Mouse (Mus musculus): ENCODE results near the gene Nfatc2ip. TPM values are rescaled to one million over a fixed set of nuclear protein-coding genes. Genes with fewer than 3 reads are reported as not detected.
A peak's percentile ranks its signal among the peaks of the same experiment; 100 is the strongest.
"Not testable (repeated sequence)": the region's sequence is repeated elsewhere in the genome, so short reads cannot be mapped to it uniquely, and the experiment has no call there.

Gene Nfatc2ip
- polyA plus RNA-seq, 1 experiment = 6.3 TPM

DNA sequence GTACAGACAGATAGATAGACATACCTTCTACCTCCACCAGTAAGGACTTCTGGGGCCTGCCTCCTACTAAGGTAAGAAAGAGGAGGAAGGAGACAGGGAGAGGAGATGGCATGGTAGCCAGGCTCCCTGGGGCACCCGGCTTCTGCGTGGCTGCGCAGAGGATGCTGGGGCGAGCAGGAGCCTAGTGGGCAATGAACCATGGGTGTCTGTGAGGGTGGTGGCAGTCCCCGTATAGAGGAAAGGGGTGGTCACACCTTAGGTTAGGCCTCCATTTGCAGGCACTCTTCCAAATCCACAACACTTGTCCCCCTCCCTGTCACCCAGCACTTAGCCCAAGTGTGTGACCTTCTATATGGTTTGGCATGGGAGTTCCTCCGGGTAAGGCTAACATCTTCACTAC lies 18.2 kb upstream of the Nfatc2ip start, which contains the start of gene Cd19:
Gene Cd19 (minus strand): TSS at position 165 of the 400 bp plus-strand sequence.
- TF ChIP-seq CTCF (IDR thresholded peaks at IDR 0.05; ENCODE audit: extremely low read depth, insufficient read depth, low read length) (no peak), POLR2A (IDR thresholded peaks at IDR 0.05; ENCODE audit: extremely low read depth, insufficient read depth, low read length) (no peak)
- Histone ChIP-seq H3K4me3 (ENCODE audit: insufficient read depth, low read length) (no peak within 1 kb of the TSS), H3K4me1 (ENCODE audit: control insufficient read depth, insufficient read depth, low read length) (no peaks in the 10 kb centered on the region), H3K27ac (ENCODE audit: insufficient read depth, low read length) (no peak within 1 kb of the TSS)

DNA sequence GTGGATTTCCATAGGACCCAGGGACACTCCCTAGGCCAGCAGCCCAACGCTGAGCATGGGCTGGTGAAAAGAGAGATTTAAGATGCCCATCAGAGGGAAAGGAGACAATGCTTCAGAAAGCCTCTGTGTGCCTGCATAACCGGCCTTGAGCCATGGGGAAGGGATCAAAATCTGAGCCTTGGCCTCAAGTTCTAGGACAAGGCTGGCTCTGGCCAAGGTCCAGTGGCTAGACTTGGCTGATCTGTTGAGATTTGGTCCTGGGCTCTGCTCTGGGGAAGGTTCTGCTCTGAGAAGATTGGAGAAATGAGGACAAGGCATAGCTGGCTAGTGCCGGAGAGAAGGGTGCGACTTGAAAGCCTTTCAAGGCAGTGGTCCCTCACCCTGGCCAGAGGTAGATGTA lies 14.5 kb upstream of the Nfatc2ip start:
- Histone ChIP-seq H3K27ac (ENCODE audit: insufficient read depth, low read length) (no peak overlapping the region), H3K4me1 (ENCODE audit: control insufficient read depth, insufficient read depth, low read length) (no peaks in the 10 kb centered on the region), H3K4me3 (ENCODE audit: insufficient read depth, low read length) (no peak overlapping the region)
- TF ChIP-seq CTCF (IDR thresholded peaks at IDR 0.05; ENCODE audit: extremely low read depth, insufficient read depth, low read length) = no peak
- TF ChIP-seq POLR2A (IDR thresholded peaks at IDR 0.05; ENCODE audit: extremely low read depth, insufficient read depth, low read length) = no peak

DNA sequence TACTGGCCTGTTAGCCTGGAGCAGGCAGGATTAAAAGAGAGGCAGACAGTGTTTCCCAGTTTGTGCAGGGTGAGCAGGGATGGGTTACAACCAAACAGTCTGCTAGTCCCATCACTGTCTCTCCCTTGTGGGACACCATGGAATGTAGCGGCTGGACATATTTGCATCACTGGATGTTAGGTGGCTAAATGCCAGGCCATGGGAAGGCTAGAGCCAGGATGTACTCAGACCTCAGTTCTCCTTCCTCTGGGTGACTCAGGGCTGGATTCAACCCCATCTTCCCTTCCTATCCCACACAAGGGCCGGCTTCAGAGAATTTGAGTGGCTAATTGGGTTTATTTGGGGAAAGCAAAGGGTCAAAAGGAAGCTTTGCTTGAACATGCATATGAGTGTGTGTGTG lies 12.1 kb upstream of the Nfatc2ip start:
- Histone ChIP-seq H3K4me3 (ENCODE audit: insufficient read depth, low read length) (no peak overlapping the region), H3K27ac (ENCODE audit: insufficient read depth, low read length) (no peak overlapping the region), H3K4me1 (ENCODE audit: control insufficient read depth, insufficient read depth, low read length) (no peaks in the 10 kb centered on the region)
- TF ChIP-seq POLR2A (IDR thresholded peaks at IDR 0.05; ENCODE audit: extremely low read depth, insufficient read depth, low read length) = no peak
- TF ChIP-seq CTCF (IDR thresholded peaks at IDR 0.05; ENCODE audit: extremely low read depth, insufficient read depth, low read length) = no peak

DNA sequence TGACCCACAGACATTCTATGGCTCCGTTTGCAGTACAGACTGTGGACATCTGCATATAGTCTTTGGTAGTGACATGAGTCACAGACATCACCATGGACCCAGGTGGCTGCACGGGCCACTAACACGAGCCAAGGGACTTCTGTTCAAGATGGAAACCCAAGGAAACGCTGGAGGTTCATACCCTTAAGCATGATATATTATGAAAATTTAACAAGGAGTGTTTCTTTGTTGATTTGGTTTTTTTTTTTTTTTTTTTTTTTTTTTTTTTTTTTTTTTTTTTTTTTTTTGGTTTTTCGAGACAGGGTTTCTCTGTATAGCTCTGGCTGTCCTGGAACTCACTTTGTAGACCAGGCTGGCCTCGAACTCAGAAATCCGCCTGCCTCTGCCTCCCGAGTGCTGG lies 6.0 kb upstream of the Nfatc2ip start:
- H3K4me1 ChIP-seq (ENCODE audit: control insufficient read depth, insufficient read depth, low read length); H3K27ac ChIP-seq (ENCODE audit: insufficient read depth, low read length); H3K4me3 ChIP-seq (ENCODE audit: insufficient read depth, low read length): not testable (repeated sequence)

DNA sequence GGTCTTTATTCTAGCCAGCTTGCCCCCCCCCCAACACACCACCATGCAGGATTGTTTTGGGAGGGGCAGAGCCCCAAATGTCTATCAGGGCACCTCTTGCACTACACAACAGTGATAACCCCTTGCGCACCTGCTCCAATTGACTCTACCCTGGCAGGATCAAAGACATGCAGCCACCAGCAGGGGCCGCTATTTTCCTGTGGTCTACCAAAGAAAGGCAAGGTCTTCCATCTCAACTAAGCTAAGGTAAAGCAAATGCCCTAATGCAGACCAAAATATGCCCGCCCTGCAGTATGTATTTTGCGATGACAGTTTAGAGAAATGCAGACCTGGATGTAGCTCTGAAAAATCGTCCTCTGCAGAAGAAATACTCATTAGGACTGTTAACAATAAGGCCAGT lies 3.0 kb upstream of the Nfatc2ip start:
- peak; percentile 89 for TF ChIP-seq CTCF (IDR thresholded peaks at IDR 0.05; ENCODE audit: extremely low read depth, insufficient read depth, low read length)
- TF ChIP-seq POLR2A (IDR thresholded peaks at IDR 0.05; ENCODE audit: extremely low read depth, insufficient read depth, low read length) = no peak
- 0 out of 2 replicates have a peak, but pooled peaks cover 2% of the 10 kb centered on the region for H3K4me1 ChIP-seq (ENCODE audit: control insufficient read depth, insufficient read depth, low read length)
- H3K4me3 ChIP-seq (ENCODE audit: insufficient read depth, low read length) = no peak overlapping the region
- H3K27ac ChIP-seq (ENCODE audit: insufficient read depth, low read length) = no peak overlapping the region

DNA sequence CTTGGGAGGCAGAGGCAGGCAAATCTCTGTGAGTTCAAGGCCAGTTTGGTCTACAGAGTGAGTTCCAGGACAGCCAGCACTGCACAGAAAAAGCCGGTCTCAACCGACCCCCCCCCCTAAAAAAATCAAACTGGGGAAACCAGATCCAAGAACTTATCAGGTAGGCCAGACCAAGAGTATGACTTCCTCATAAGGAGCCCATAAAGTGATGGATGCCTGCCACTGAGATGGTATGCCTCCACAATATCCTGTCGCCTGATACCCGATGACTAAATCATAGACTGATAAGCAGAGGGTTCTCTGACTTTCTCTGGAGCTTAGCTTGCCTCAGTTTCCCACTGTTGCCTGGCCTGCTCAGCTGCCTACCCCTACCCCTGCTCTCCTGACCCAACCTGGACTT lies 1.3 kb upstream of the Nfatc2ip start:
- TF ChIP-seq CTCF (IDR thresholded peaks at IDR 0.05; ENCODE audit: extremely low read depth, insufficient read depth, low read length) = no peak
- TF ChIP-seq POLR2A (IDR thresholded peaks at IDR 0.05; ENCODE audit: extremely low read depth, insufficient read depth, low read length) = no peak
- Histone ChIP-seq H3K4me3 (ENCODE audit: insufficient read depth, low read length) (no peak overlapping the region), H3K4me1 (ENCODE audit: control insufficient read depth, insufficient read depth, low read length) (0 out of 2 replicates have a peak, but pooled peaks cover 2% of the 10 kb centered on the region), H3K27ac (ENCODE audit: insufficient read depth, low read length) (no peak overlapping the region)

DNA sequence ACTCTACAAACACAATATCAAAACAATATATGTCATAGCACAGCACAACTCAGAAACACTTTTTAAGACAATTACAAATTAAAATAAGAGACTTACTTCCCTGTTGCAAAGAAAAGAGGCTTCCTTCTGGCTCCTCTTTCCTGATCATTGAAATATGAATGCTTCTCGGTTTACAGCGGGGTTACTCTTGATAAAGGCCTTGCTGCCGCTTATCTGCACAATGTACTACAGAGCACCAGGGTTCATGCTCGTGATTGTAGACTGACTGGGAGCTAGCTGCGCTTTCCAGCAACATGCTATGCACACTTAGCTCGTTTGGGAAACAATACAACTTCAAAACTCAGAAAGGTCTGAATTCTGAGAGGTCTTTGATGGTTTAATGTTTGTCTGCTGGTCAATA lies 684 bp upstream of the Nfatc2ip start:
- Histone ChIP-seq H3K4me1 (ENCODE audit: control insufficient read depth, insufficient read depth, low read length) (0 out of 2 replicates have a peak, but pooled peaks cover 2% of the 10 kb centered on the region), H3K27ac (ENCODE audit: insufficient read depth, low read length) (no peak overlapping the region), H3K4me3 (ENCODE audit: insufficient read depth, low read length) (no peak overlapping the region)
- TF ChIP-seq POLR2A (IDR thresholded peaks at IDR 0.05; ENCODE audit: extremely low read depth, insufficient read depth, low read length) (no peak), CTCF (IDR thresholded peaks at IDR 0.05; ENCODE audit: extremely low read depth, insufficient read depth, low read length) (no peak)

DNA sequence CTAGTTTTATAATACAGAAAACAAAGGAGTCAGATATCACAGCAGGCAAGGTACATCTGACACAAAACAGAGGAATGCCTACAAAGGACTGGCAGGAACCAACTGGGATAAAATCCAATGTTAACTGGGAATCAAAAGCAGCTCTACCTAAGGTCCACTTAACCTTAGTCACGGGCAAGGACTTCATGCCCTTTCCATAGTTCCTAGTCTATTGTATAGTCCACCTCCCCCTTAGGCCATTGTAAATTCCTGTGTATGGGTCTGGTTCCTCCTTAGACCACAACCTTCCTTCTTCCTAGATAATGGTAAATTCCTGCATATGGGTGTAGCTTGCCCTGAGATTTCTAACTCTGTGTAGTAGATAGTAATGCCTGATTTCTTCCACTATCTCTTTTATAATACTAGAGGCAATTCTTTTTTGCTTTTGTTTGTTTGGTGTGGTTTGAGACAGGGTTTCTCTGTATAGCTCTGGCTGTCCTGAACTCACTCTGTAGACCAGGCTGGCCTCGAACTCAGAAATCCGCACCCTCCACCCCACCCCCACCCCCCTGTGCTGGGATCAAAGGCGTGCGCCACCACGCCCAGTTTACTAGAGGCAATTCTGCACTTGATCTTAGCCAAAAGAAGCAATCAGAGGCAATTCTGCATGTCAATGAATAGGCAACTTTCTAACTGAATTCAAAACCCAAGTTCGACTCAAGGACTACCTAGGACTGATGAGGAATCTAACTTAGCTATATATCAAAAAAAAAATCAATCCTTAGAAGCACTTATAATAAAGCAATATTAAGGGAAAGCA lies 4.3 kb downstream of the Nfatc2ip start:
- not testable (repeated sequence) for H3K4me1 ChIP-seq (ENCODE audit: control insufficient read depth, insufficient read depth, low read length)

DNA sequence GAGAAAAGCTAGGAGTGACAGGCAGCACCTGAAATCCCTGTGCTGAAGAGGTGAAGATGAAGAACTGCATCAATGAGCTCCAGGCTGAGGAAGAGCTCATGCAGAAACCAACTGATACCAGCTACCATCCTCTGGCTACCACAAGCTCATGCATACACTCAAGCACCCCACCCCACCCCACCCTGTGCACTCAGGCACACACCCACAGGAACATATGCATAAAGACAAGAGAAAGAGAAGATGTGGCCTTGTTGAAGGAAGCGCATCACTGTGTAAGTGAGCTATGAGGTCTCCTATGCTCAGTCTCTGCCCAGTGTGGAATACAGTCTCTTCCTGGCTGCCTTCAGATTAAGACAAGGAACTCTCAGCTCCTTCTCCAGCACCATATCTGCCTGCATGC lies 8.4 kb downstream of the Nfatc2ip start:
- TF ChIP-seq POLR2A (IDR thresholded peaks at IDR 0.05; ENCODE audit: extremely low read depth, insufficient read depth, low read length) (no peak), CTCF (IDR thresholded peaks at IDR 0.05; ENCODE audit: extremely low read depth, insufficient read depth, low read length) (no peak)
- Histone ChIP-seq H3K4me3 (ENCODE audit: insufficient read depth, low read length) (no peak overlapping the region), H3K4me1 (ENCODE audit: control insufficient read depth, insufficient read depth, low read length) (no peaks in the 10 kb centered on the region), H3K27ac (ENCODE audit: insufficient read depth, low read length) (no peak overlapping the region)

More for the DNA sequence above, 4.3 kb downstream of the Nfatc2ip start:
- not testable (repeated sequence) for H3K4me3 ChIP-seq (ENCODE audit: insufficient read depth, low read length); H3K27ac ChIP-seq (ENCODE audit: insufficient read depth, low read length)

DNA sequence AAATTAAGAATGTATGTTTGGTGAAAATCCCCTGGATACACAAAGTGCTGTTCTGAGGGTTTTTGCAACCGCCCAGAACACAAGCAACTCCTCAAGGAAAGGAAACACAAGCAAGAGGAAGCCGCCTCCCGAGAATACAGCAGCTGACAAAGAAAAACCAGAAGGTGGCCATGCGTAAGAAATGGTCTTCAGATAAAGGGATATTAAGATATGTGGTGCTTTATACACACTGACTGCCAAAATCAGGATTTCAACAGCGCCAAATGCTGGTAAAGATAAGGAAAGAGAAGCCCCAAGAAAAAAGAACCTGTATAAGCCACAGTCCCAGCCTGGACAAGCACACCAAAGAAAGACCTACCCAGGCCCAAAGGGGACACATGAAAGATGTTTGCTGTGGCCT lies 13.0 kb downstream of the Nfatc2ip start:
- no peak overlapping the region for H3K27ac ChIP-seq (ENCODE audit: insufficient read depth, low read length)
- no peaks in the 10 kb centered on the region for H3K4me1 ChIP-seq (ENCODE audit: control insufficient read depth, insufficient read depth, low read length)
- H3K4me3 ChIP-seq (ENCODE audit: insufficient read depth, low read length) = no peak overlapping the region
- no peak for TF ChIP-seq CTCF (IDR thresholded peaks at IDR 0.05; ENCODE audit: extremely low read depth, insufficient read depth, low read length)
- TF ChIP-seq POLR2A (IDR thresholded peaks at IDR 0.05; ENCODE audit: extremely low read depth, insufficient read depth, low read length) = no peak

Measured in cortical plate, adult 2 months (tissue).